15 mouse cellular contexts compared by ENCODE assay signal in genomic region chr6:90698843-90699242, GRCm38 (mm10).
DNase-seq lines count a peak whose midpoint lies in the region; ATAC-seq lines count a peak whose summit lies in the region.
"Had no signal": no experiment of that assay in that cellular context is flagged by ENCODE, and none has a peak within 500 bp of the region (broad histone marks: within the 10 kb centered on the region; RNA-seq: fewer than 3 reads in every experiment).

No protein-coding gene starts in this region.

- no peak overlapping the region for H3K9ac ChIP-seq in embryonic facial prominence, embryonic 14.5 days (ENCODE audit: low read depth, low read length)
- H3K9ac ChIP-seq in heart, embryonic 16.5 days (ENCODE audit: low read length) = no peak overlapping the region; the same call in 1 of the 2 replicates
- H3K9ac ChIP-seq in neural tube, embryonic 15.5 days (replicated peaks) = no peak overlapping the region; the same call in 1 of the 2 replicates
- H3K9ac ChIP-seq: forebrain, embryonic 15.5 days; limb, embryonic 12.5 days had no signal

- H3K27ac ChIP-seq in embryonic facial prominence, embryonic 14.5 days (replicated peaks; ENCODE audit: low read depth, low read length) = no peak overlapping the region
- no peak overlapping the region for H3K27ac ChIP-seq in embryonic facial prominence, embryonic 10.5 days (replicated peaks)
- peak overlapping the region; percentile 75 for H3K27ac ChIP-seq in heart, embryonic 16.5 days (ENCODE audit: low read length)
- 0 out of 2 replicates have a peak overlapping the region, but pooled peaks have one; percentile 20 for H3K27ac ChIP-seq in neural tube, embryonic 15.5 days (replicated peaks)
- H3K27ac ChIP-seq: forebrain, embryonic 15.5 days; macrophage had no signal

- no peaks in the 10 kb centered on the region for H3K9me3 ChIP-seq in embryonic facial prominence, embryonic 14.5 days (ENCODE audit: control insufficient read depth, low read length)
- H3K9me3 ChIP-seq in embryonic facial prominence, embryonic 10.5 days = no peaks in the 10 kb centered on the region
- H3K9me3 ChIP-seq in heart, embryonic 16.5 days (replicated peaks; ENCODE audit: control insufficient read depth, low read length) = no peaks in the 10 kb centered on the region
- H3K9me3 ChIP-seq in neural tube, embryonic 15.5 days (replicated peaks) = no peaks in the 10 kb centered on the region
- H3K9me3 ChIP-seq: forebrain, embryonic 15.5 days; limb, embryonic 12.5 days had no signal

- peaks cover 31% of the 10 kb centered on the region for H3K4me1 ChIP-seq in embryonic facial prominence, embryonic 14.5 days (ENCODE audit: control insufficient read depth, insufficient read depth, low read length)
- H3K4me1 ChIP-seq in embryonic facial prominence, embryonic 10.5 days = peaks cover 48% of the 10 kb centered on the region
- H3K4me1 ChIP-seq in heart, embryonic 16.5 days (ENCODE audit: control insufficient read depth, insufficient read depth, low read length) = peaks cover 86% of the 10 kb centered on the region
- H3K4me1 ChIP-seq in neural tube, embryonic 15.5 days = peaks cover 66% of the 10 kb centered on the region

- intact Hi-C loops in gastrocnemius, postnatal 14 days (cut with DNase I; ENCODE audit: low total_unique reads) = no loop called here

- peaks cover 8% of the 10 kb centered on the region for H3K36me3 ChIP-seq in embryonic facial prominence, embryonic 14.5 days (ENCODE audit: control insufficient read depth, insufficient read depth, low read length)
- peaks cover 10% of the 10 kb centered on the region for H3K36me3 ChIP-seq in embryonic facial prominence, embryonic 10.5 days (replicated peaks)
- peaks cover 8% of the 10 kb centered on the region for H3K36me3 ChIP-seq in heart, embryonic 16.5 days (ENCODE audit: control insufficient read depth, insufficient read depth)
- H3K36me3 ChIP-seq in neural tube, embryonic 15.5 days = peaks cover 8% of the 10 kb centered on the region
- H3K36me3 ChIP-seq: forebrain, embryonic 15.5 days had no signal

- WGBS in embryonic facial prominence, embryonic 14.5 days = 47% methylated on average over 6 of the region's 6 CpGs
- 65% methylated on average over 6 of the region's 6 CpGs for WGBS in embryonic facial prominence, embryonic 10.5 days
- WGBS in heart, embryonic 16.5 days = 31% methylated on average over 6 of the region's 6 CpGs
- WGBS in neural tube, embryonic 15.5 days = 13% methylated on average over 6 of the region's 6 CpGs

- no peak overlapping the region for H3K4me3 ChIP-seq in embryonic facial prominence, embryonic 14.5 days (ENCODE audit: low read depth, low read length)
- H3K4me3 ChIP-seq in embryonic facial prominence, embryonic 10.5 days = no peak overlapping the region
- no peak overlapping the region for H3K4me3 ChIP-seq in heart, embryonic 16.5 days (ENCODE audit: low read length)
- H3K4me3 ChIP-seq in neural tube, embryonic 15.5 days (replicated peaks) = no peak overlapping the region
- H3K4me3 ChIP-seq: forebrain, embryonic 15.5 days; limb, embryonic 12.5 days had no signal

- DNase-seq in embryonic facial prominence, embryonic 14.5 days (ENCODE audit: low spot score) = peak; percentile 50
- no peak for DNase-seq in embryonic facial prominence, embryonic 10.5 days (ENCODE audit: low spot score)
- no peak for DNase-seq in heart, adult 9 months (ENCODE audit: low spot score in 2 of 2)
- DNase-seq in gastrocnemius, postnatal 14 days = peak; percentile 70
- no peak for DNase-seq in embryo, embryonic 9.5 days (ENCODE audit: extremely low spot score)
- DNase-seq in ovary, postnatal 14 days (ENCODE audit: low spot score) = no peak
- DNase-seq: cerebellum, adult 11 months; kidney, postnatal 14 days had no signal

- no peak for ATAC-seq in embryonic facial prominence, embryonic 14.5 days (ENCODE audit: low read depth)
- no peak for ATAC-seq in heart, embryonic 16.5 days (replicated peaks; ENCODE audit: extremely low read depth, insufficient read depth, low FRiP score)
- ATAC-seq in neural tube, embryonic 15.5 days (ENCODE audit: low FRiP score) = no peak
- ATAC-seq: forebrain, embryonic 15.5 days; intestine, postnatal 0 days had no signal

- H3K27me3 ChIP-seq in embryonic facial prominence, embryonic 14.5 days (replicated peaks; ENCODE audit: control insufficient read depth, insufficient read depth, low read length) = no peaks in the 10 kb centered on the region
- no peaks in the 10 kb centered on the region for H3K27me3 ChIP-seq in embryonic facial prominence, embryonic 10.5 days (replicated peaks; ENCODE audit: low read depth, poor library complexity, severe bottlenecking)
- no peaks in the 10 kb centered on the region for H3K27me3 ChIP-seq in heart, embryonic 16.5 days (ENCODE audit: control insufficient read depth, insufficient read depth, low read length)
- H3K27me3 ChIP-seq in neural tube, embryonic 15.5 days (replicated peaks) = no peaks in the 10 kb centered on the region
- H3K27me3 ChIP-seq: CH12.LX; forebrain, embryonic 15.5 days; limb, embryonic 12.5 days had no signal

- no peak overlapping the region for H3K4me2 ChIP-seq in embryonic facial prominence, embryonic 14.5 days (ENCODE audit: low read depth, low read length)
- peak overlapping the region; percentile 3; the same call in 1 of the 2 replicates for H3K4me2 ChIP-seq in heart, embryonic 16.5 days (ENCODE audit: low read depth, low read length)
- no peak overlapping the region for H3K4me2 ChIP-seq in neural tube, embryonic 15.5 days
- H3K4me2 ChIP-seq: forebrain, embryonic 15.5 days; limb, embryonic 12.5 days had no signal

Comparison
In these comparisons a context has a peak if more than half of its experiments do, and no peak if none do; other contexts are left out.
1. DNase-seq: peak in embryonic facial prominence, embryonic 14.5 days (single experiment) and gastrocnemius, postnatal 14 days (single experiment); none in embryonic facial prominence, embryonic 10.5 days (single experiment), heart, adult 9 months (0 of 2), embryo, embryonic 9.5 days (single experiment) and ovary, postnatal 14 days (single experiment).
2. H3K27ac ChIP-seq: peak in heart, embryonic 16.5 days (single experiment) and neural tube, embryonic 15.5 days (single experiment); none in embryonic facial prominence, embryonic 14.5 days (single experiment) and embryonic facial prominence, embryonic 10.5 days (single experiment).